Mouse (Mus musculus): ENCODE results near the gene Furin.

Gene Furin

GRCm38 (mm10) chr7:80427730-80428129 is 22.5 kb upstream of the Furin start:
- no peak for DNase-seq (ENCODE audit: low spot score)

- DNase-seq (ENCODE audit: low spot score): no peak
These were observed 21.1 kb upstream of the Furin start for GRCm38 (mm10) chr7:80426363-80426762.

GRCm38 (mm10) chr7:80424722-80425121 is 19.5 kb upstream of the Furin start:
- DNase-seq (ENCODE audit: low spot score): no peak

- no peak for DNase-seq (ENCODE audit: low spot score)
These were observed 17.7 kb upstream of the Furin start for GRCm38 (mm10) chr7:80422759-80423480.

GRCm38 (mm10) chr7:80421576-80421975 is 16.3 kb upstream of the Furin start:
- no peak for DNase-seq (ENCODE audit: low spot score)

GRCm38 (mm10) chr7:80420586-80420985 is 15.3 kb upstream of the Furin start:
- no peak for DNase-seq (ENCODE audit: low spot score)

GRCm38 (mm10) chr7:80419278-80419677 is 14.0 kb upstream of the Furin start:
- DNase-seq (ENCODE audit: low spot score): no peak

- DNase-seq (ENCODE audit: low spot score): no peak
These were observed 12.8 kb upstream of the Furin start for GRCm38 (mm10) chr7:80418036-80418435.

GRCm38 (mm10) chr7:80417601-80418000 is 12.4 kb upstream of the Furin start:
- DNase-seq (ENCODE audit: low spot score): no peak

- no peak for DNase-seq (ENCODE audit: low spot score)
These were observed 11.7 kb upstream of the Furin start for GRCm38 (mm10) chr7:80416969-80417368.

- no peak for DNase-seq (ENCODE audit: low spot score)
These were observed 9.1 kb upstream of the Furin start for GRCm38 (mm10) chr7:80414303-80414855.

- no peak for DNase-seq (ENCODE audit: low spot score)
These were observed 8.5 kb upstream of the Furin start for GRCm38 (mm10) chr7:80413512-80414302.

GRCm38 (mm10) chr7:80412781-80413180 is 7.5 kb upstream of the Furin start:
- DNase-seq (ENCODE audit: low spot score): no peak

- no peak for DNase-seq (ENCODE audit: low spot score)
These were observed 7.0 kb upstream of the Furin start for GRCm38 (mm10) chr7:80412279-80412678.

GRCm38 (mm10) chr7:80410380-80410779 is 5.1 kb upstream of the Furin start:
- no peak for DNase-seq (ENCODE audit: low spot score)

- DNase-seq (ENCODE audit: low spot score): no peak
These were observed 2.5 kb upstream of the Furin start for GRCm38 (mm10) chr7:80407712-80408111.

GRCm38 (mm10) chr7:80406186-80406585 is 950 bp upstream of the Furin start:
- no peak for DNase-seq (ENCODE audit: low spot score)

GRCm38 (mm10) chr7:80404101-80404894 is 938 bp downstream of the Furin start:
- no peak for DNase-seq (ENCODE audit: low spot score)

GRCm38 (mm10) chr7:80403551-80403950 is 1.7 kb downstream of the Furin start:
- peak; percentile 50 for DNase-seq (ENCODE audit: low spot score)

GRCm38 (mm10) chr7:80402651-80403321 is 2.5 kb downstream of the Furin start:
- peak; percentile 73 for DNase-seq (ENCODE audit: low spot score)

GRCm38 (mm10) chr7:80401860-80402641 is 3.2 kb downstream of the Furin start:
- peak; percentile 45 for DNase-seq (ENCODE audit: low spot score)

Data from urinary bladder, postnatal 25 days (tissue).